Mouse (Mus musculus) heart, embryonic 11.5 days (tissue): ENCODE results near the gene Naa11. TPM values are rescaled to one million over a fixed set of nuclear protein-coding genes. Genes with fewer than 3 reads are reported as not detected.
A peak's percentile ranks its signal among the peaks of the same experiment; 100 is the strongest.

ENCODE experiments used
- ATAC-seq: fragments of 200-750 bp; cut with Nextera tagmentation; replicated peaks from 2 replicates; pipeline ENCODE4 v1.8.0; 2017; ENCODE audit warnings: moderate library complexity; ENCODE audit not compliant: insufficient number of reproducible peaks, low FRiP score, low TSS enrichment
- H3K27ac ChIP-seq: fragments of 300-500 bp; sonication (generic); 2 replicates; pipeline ENCODE4 v1.5.1; 2014; ENCODE audit warnings: mild to moderate bottlenecking, low read depth, low read length
- H3K27me3 ChIP-seq: fragments of 300-500 bp; sonication (generic); 2 replicates; pipeline ENCODE4 v1.6.1; 2014; ENCODE audit warnings: mild to moderate bottlenecking, low read length, mixed read lengths; ENCODE audit not compliant: control insufficient read depth, insufficient read depth
- H3K36me3 ChIP-seq: fragments of 300-500 bp; sonication (generic); 2 replicates; pipeline ENCODE4 v1.6.1; 2014; ENCODE audit warnings: mild to moderate bottlenecking, low read length, moderate library complexity, mixed read lengths; ENCODE audit not compliant: control insufficient read depth, insufficient read depth
- H3K4me1 ChIP-seq: fragments of 300-500 bp; sonication (generic); 2 replicates; pipeline ENCODE4 v1.6.1; 2014; ENCODE audit warnings: low read length; ENCODE audit not compliant: control insufficient read depth, insufficient read depth
- H3K4me2 ChIP-seq: fragments of 300-500 bp; sonication (generic); 2 replicates; pipeline ENCODE4 v1.6.1; 2014; ENCODE audit warnings: mild to moderate bottlenecking, moderate library complexity
- H3K4me3 ChIP-seq: fragments of 300-500 bp; sonication (generic); 2 replicates; pipeline ENCODE4 v1.5.1; 2014; ENCODE audit warnings: low read depth, low read length
- H3K9ac ChIP-seq: fragments of 300-500 bp; sonication (generic); 2 replicates; pipeline ENCODE4 v1.6.1; 2014; ENCODE audit warnings: mild to moderate bottlenecking, low read depth, low read length, moderate library complexity
- H3K9me3 ChIP-seq: fragments of 300-500 bp; sonication (generic); replicated peaks from 2 replicates; pipeline ENCODE4 v1.6.1; 2016; ENCODE audit warnings: low read length; ENCODE audit not compliant: control insufficient read depth
- whole genome bisulfite sequencing: fragments of 180-500 bp; shearing (Covaris S2); extraction: QIAGEN DNeasy Blood & Tissue Kit; methylation state at CpG from one replicate; pipeline ENCODE4 v1.1.7; 2014; ENCODE audit not compliant: insufficient replicate concordance; 5-methylcytosine and 5-hydroxymethylcytosine counted together
- polyA plus RNA-seq: library from polyadenylated mRNA; unstranded; fragments of >200 nt; fragmentation: Nextera tagmentation; extraction: Ambion mirVana; gene quantifications from 2 replicates; pipeline ENCODE4 v1.2.1, GENCODE M21; 2014

Gene Naa11
- polyA plus RNA-seq, 1 experiment from 2014 or later: not detected

DNA sequence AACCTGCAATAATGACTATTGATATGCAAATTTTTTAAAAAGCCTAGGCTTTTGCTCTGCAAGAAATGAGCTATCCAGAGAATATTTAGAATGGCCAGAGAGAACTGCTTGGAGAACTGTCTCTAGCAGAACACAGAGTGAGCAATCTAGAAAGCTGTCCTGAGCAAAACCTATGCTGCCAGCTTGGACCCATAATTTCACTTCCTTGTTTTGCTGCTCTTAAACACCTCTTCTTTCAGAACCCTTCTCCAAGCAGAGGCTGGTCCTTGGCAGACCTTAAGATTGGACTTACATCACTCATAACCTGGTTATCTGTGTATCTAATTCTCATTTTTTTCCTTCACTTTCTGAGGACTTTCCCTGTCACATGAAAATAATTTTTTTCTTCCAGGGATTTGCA, 8.9 kb upstream of the Naa11 start:
- H3K36me3 ChIP-seq: no peaks in the 10 kb centered on the region
- H3K9me3 ChIP-seq: no peaks in the 10 kb centered on the region
- H3K27me3 ChIP-seq: no peaks in the 10 kb centered on the region
- ATAC-seq: no peak
- no peak overlapping the region for H3K9ac ChIP-seq
- no peak overlapping the region for H3K4me3 ChIP-seq
- H3K4me1 ChIP-seq: no peaks in the 10 kb centered on the region
- H3K4me2 ChIP-seq: no peak overlapping the region
- H3K27ac ChIP-seq: no peak overlapping the region

DNA sequence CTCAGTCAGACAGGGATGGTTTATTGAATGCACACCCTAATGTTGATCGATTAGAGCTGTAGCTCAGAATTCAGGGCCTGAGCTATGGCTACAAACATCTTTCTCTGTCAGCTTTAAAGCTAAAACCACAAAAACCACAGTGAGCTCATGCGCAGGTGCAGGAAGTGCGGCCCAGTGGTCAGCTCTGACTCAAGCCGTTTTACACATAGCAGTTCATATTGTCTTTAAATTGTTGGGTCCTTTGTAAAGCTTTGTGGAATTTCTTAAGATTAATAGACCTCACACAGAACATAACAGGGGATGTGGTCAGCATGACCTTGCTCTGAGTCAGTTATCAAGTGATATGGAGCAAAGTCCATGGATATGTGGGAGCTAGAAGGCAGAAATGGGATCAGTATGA, 5.4 kb upstream of the Naa11 start:
- no peak overlapping the region for H3K4me3 ChIP-seq
- no peak overlapping the region for H3K27ac ChIP-seq
- no peak for ATAC-seq
- H3K36me3 ChIP-seq: no peaks in the 10 kb centered on the region
- no peak overlapping the region for H3K9ac ChIP-seq
- no peaks in the 10 kb centered on the region for H3K9me3 ChIP-seq
- 77% methylated on average over 4 of the region's 4 CpGs for WGBS
- no peaks in the 10 kb centered on the region for H3K4me1 ChIP-seq
- H3K27me3 ChIP-seq: no peaks in the 10 kb centered on the region
- no peak overlapping the region for H3K4me2 ChIP-seq

DNA sequence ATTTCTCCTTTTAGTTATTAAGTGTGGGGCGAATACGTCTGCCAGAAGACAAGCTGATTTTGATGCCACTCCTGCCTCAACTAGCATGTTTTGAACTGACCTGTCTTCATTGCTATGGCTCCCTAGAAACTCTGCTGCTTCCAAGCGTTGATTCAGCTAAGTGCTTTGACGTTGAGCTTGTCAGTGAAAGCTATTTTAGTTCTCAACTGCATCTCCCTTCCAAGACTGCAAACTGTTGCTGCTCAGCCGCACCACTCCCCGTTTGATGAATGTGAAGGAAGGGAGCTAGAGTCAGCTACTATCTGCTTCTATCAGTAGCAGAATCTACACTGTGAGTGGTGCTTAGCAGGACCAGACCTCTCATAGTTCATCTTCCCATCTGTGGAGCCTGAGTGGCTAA, 4.6 kb downstream of the Naa11 start:
- ATAC-seq: no peak
- Histone ChIP-seq H3K9ac (no peak overlapping the region), H3K4me3 (0 out of 2 replicates have a peak overlapping the region, but pooled peaks have one; percentile 10), H3K9me3 (no peaks in the 10 kb centered on the region), H3K4me2 (peak overlapping the region; percentile 43), H3K27me3 (no peaks in the 10 kb centered on the region), H3K36me3 (no peaks in the 10 kb centered on the region), H3K27ac (0 out of 2 replicates have a peak overlapping the region, but pooled peaks have one; percentile 2), H3K4me1 (0 out of 2 replicates have a peak, but pooled peaks cover 2% of the 10 kb centered on the region)
- WGBS: 48% methylated on average over 6 of the region's 6 CpGs

DNA sequence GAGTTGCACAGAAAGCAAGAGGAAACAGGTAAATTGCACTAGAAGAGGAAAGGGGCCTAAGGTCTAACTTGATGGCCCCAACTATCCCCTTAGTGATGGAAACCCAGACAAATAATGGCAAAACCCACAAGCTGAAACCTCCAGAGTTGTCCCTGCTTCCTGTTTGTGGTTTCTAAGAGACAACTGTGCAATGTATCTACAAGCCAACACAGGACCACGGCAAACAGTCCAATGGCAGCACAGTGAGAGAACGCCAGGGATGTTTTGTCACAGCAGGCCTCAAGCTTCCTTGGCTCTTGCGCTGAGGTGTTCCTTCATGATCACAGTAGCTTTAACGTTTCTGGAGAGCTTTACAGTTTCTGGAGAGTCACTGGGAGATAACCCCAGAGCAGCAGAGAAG, 7.8 kb downstream of the Naa11 start:
- Histone ChIP-seq H3K9ac (no peak overlapping the region), H3K9me3 (no peaks in the 10 kb centered on the region), H3K4me3 (no peak overlapping the region), H3K27me3 (no peaks in the 10 kb centered on the region), H3K4me2 (no peak overlapping the region), H3K27ac (no peak overlapping the region), H3K36me3 (no peaks in the 10 kb centered on the region), H3K4me1 (0 out of 2 replicates have a peak, but pooled peaks cover 2% of the 10 kb centered on the region)
- ATAC-seq: no peak
- 54% methylated on average over 4 of the region's 4 CpGs for WGBS

DNA sequence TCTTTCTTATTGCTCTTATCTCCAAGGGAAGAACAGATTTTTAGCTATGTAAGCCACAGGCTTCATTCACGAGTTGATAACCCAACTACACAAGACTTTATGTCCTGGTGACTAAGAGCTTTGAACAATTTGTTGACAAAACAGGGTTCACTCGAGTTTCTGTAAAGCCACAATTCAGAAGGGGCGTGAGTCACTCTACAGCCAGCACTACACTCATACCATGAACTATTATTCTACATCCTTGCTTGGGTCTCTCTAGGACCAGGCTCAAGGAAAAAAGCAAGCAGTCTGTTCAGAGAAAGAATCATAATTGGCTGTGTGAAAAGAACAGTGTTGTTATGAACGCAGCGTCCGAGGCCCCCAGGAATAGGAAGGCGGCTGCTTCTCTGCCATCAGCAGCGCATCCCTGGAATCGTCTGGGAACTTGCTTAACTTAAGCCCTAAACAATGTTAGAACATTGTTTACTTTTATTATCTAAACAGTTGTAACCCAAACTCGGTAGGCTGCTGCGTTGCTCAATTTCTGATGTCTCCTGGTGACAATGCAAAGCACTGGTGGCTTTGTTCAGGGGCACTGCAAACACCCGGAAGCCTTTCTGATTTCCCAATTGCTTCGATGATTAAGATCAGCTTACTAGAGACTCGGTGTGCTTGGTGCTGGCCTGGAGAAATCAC, 9.5 kb downstream of the Naa11 start:
- no peak for ATAC-seq
- H3K4me1 ChIP-seq: 0 out of 2 replicates have a peak, but pooled peaks cover 2% of the 10 kb centered on the region
- 66% methylated on average over 14 of the region's 14 CpGs for WGBS
- no peak overlapping the region for H3K4me3 ChIP-seq
- H3K27me3 ChIP-seq: no peaks in the 10 kb centered on the region
- no peak overlapping the region for H3K27ac ChIP-seq
- no peaks in the 10 kb centered on the region for H3K36me3 ChIP-seq
- no peak overlapping the region for H3K9ac ChIP-seq
- no peak overlapping the region for H3K4me2 ChIP-seq
- H3K9me3 ChIP-seq: no peaks in the 10 kb centered on the region

DNA sequence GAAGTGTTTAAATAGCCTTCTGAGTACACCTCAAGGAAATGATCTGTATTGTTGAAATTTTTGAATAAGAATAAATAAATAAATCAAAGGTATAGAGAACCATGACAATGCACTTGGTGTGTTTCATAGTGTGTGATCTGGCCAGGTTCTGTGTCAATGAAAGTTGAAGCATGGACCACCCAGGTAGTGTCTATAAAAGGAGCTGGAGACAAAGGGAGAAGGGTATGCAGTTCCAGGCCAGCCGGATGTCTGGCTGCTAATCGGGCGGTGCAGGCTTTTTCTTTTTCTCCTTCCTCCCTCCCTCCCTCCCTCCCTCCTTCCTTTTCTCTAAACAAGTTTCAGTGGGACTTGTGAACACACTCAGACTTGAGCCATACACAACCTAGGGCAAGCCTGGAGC, 12.2 kb downstream of the Naa11 start:
- Histone ChIP-seq H3K4me1 (0 out of 2 replicates have a peak, but pooled peaks cover 2% of the 10 kb centered on the region), H3K9me3 (no peaks in the 10 kb centered on the region), H3K4me3 (no peak overlapping the region), H3K36me3 (no peaks in the 10 kb centered on the region), H3K27me3 (no peaks in the 10 kb centered on the region), H3K27ac (no peak overlapping the region), H3K4me2 (no peak overlapping the region), H3K9ac (no peak overlapping the region)
- no peak for ATAC-seq
- WGBS: 45% methylated on average over 3 of the region's 3 CpGs

DNA sequence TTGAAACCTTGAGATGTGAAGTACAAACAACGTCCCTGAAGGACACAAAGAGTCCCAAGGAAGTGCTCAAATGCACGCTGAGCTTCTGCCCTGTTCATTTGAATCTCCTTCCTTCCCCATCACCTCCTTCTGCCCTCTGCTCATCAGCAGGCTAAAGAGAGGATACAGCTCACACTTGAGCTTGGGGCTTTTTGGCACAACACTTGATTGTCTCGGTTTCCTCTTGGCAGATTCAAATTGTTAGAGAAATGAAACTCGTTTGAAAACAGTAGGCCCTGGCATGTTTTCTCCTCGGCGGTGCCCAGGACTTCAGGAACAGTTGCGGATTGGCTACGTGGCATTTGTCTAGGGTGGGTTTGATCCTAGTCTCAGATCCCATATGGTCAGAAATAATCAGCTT, 27.4 kb downstream of the Naa11 start:
- Histone ChIP-seq H3K4me1 (no peaks in the 10 kb centered on the region), H3K27me3 (no peaks in the 10 kb centered on the region), H3K4me3 (no peak overlapping the region), H3K9me3 (no peaks in the 10 kb centered on the region), H3K36me3 (no peaks in the 10 kb centered on the region), H3K4me2 (no peak overlapping the region), H3K27ac (no peak overlapping the region), H3K9ac (no peak overlapping the region)
- no peak for ATAC-seq
- WGBS: 77% methylated on average over 8 of the region's 8 CpGs

DNA sequence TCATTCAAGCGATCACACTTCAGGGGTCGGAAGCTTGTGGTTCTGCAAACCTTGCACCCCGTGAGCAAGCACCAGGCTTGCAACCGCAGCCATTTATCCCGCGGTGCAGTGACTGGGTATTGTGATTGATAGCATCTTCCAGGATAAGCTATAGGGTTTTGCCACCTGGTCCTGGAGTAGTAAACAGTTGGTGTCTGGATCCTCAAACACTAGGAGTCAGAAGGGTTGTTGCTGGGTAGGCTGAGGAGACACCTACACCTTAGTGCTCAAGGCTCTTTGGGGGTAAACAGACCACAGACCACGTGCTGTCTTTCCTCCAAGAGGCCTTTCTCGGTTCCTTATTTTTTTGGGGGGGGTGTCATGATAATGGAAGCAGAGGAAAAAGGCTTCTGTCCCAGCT, 27.9 kb downstream of the Naa11 start:
- Histone ChIP-seq H3K4me3 (no peak overlapping the region), H3K27ac (no peak overlapping the region), H3K4me2 (no peak overlapping the region), H3K36me3 (no peaks in the 10 kb centered on the region), H3K9me3 (no peaks in the 10 kb centered on the region), H3K9ac (no peak overlapping the region), H3K4me1 (no peaks in the 10 kb centered on the region), H3K27me3 (no peaks in the 10 kb centered on the region)
- 63% methylated on average over 8 of the region's 8 CpGs for WGBS
- no peak for ATAC-seq

DNA sequence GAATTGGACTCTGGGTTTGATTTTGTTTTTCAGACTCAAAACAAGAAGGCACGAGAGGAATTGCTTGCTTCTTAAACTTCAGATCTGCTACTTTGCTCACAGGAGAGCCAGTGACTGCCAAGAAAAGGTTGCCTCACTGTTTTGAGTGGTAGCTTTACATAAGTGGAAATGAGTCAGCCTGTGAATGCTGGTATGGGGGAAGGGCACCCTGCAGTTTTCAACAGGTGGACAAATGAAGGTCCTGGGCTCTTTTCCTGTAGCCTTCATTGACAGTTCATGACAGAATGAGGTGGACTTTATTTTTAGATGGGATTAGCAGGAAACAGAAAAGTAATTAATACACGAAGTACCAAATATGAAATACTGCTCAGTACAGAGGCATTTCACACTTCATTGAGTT, 29.6 kb downstream of the Naa11 start:
- H3K9ac ChIP-seq: no peak overlapping the region
- no peak overlapping the region for H3K4me2 ChIP-seq
- H3K9me3 ChIP-seq: 0 out of 2 replicates have a peak, but pooled peaks cover 2% of the 10 kb centered on the region
- H3K4me1 ChIP-seq: no peaks in the 10 kb centered on the region
- H3K36me3 ChIP-seq: no peaks in the 10 kb centered on the region
- H3K4me3 ChIP-seq: no peak overlapping the region
- H3K27ac ChIP-seq: no peak overlapping the region
- no peak for ATAC-seq
- no peaks in the 10 kb centered on the region for H3K27me3 ChIP-seq
- WGBS: 52% methylated on average over 2 of the region's 2 CpGs
